Mouse (Mus musculus): ENCODE data around the gene Rab3gap1. TPM values are rescaled to one million over a fixed set of nuclear protein-coding genes. Genes with fewer than 3 reads are reported as not detected.

Rab3gap1 gene
- total and polyA plus RNA-seq, 2 experiments from 2014 or later, result 17.4 to 28.0 TPM

GRCm38 (mm10) chr1:127988246-127988645 is 119.7 kb downstream of the Rab3gap1 start:
- Histone ChIP-seq H3K27ac (no peak overlapping the region), H3K4me1 (ENCODE audit: insufficient read depth, low read length) (peaks cover 14% of the 10 kb centered on the region), H3K9me3 (ENCODE audit: low read length) (no peaks in the 10 kb centered on the region), H3K27me3 (ENCODE audit: insufficient read depth, low read length) (no peaks in the 10 kb centered on the region), H3K4me2 (ENCODE audit: low read depth, low read length) (no peak overlapping the region), H3K9ac (replicated peaks; ENCODE audit: low read length) (no peak overlapping the region), H3K36me3 (ENCODE audit: insufficient read depth, low read length) (no peaks in the 10 kb centered on the region), H3K4me3 (ENCODE audit: low read length) (no peak overlapping the region)
- 84% methylated on average over 3 of the region's 3 CpGs for WGBS
- TF ChIP-seq CTCF (IDR thresholded peaks at IDR 0.05; ENCODE audit: low read depth), result no peak
- ATAC-seq (no peak), DNase-seq (ENCODE audit: low spot score) (no peak)

GRCm38 (mm10) chr1:127989387-127989786 is 120.8 kb downstream of the Rab3gap1 start:
- no peaks in the 10 kb centered on the region for H3K27me3 ChIP-seq (ENCODE audit: insufficient read depth, low read length)
- no peak overlapping the region for H3K9ac ChIP-seq (replicated peaks; ENCODE audit: low read length)
- ATAC-seq (no peak), DNase-seq (ENCODE audit: low spot score) (no peak)
- peak overlapping the region; percentile 83; the same call in 1 of the 2 replicates for H3K27ac ChIP-seq
- H3K4me1 ChIP-seq (ENCODE audit: insufficient read depth, low read length), result peaks cover 14% of the 10 kb centered on the region
- no peak for TF ChIP-seq CTCF (IDR thresholded peaks at IDR 0.05; ENCODE audit: low read depth)
- no peaks in the 10 kb centered on the region for H3K36me3 ChIP-seq (ENCODE audit: insufficient read depth, low read length)
- H3K4me2 ChIP-seq (ENCODE audit: low read depth, low read length), result no peak overlapping the region
- WGBS, result 69% methylated on average over 4 of the region's 4 CpGs
- H3K9me3 ChIP-seq (ENCODE audit: low read length), result no peaks in the 10 kb centered on the region
- no peak overlapping the region for H3K4me3 ChIP-seq (ENCODE audit: low read length)

GRCm38 (mm10) chr1:127989876-127990731 is 121.5 kb downstream of the Rab3gap1 start:
- H3K4me2 ChIP-seq (ENCODE audit: low read depth, low read length), result 0 out of 2 replicates have a peak overlapping the region, but pooled peaks have one; percentile 30
- peak; percentile 76 for DNase-seq (ENCODE audit: low spot score)
- WGBS, result 32% methylated on average over 9 of the region's 9 CpGs

More at GRCm38 (mm10) chr1:127989876-127990731, 121.5 kb downstream of the Rab3gap1 start:
- H3K36me3 ChIP-seq (ENCODE audit: insufficient read depth, low read length), result no peaks in the 10 kb centered on the region
- H3K4me1 ChIP-seq (ENCODE audit: insufficient read depth, low read length), result peaks cover 14% of the 10 kb centered on the region
- no peaks in the 10 kb centered on the region for H3K9me3 ChIP-seq (ENCODE audit: low read length)
- H3K9ac ChIP-seq (replicated peaks; ENCODE audit: low read length), result 0 out of 2 replicates have a peak overlapping the region, but pooled peaks have one; percentile 21
- no peak overlapping the region for H3K4me3 ChIP-seq (ENCODE audit: low read length)
- peak; percentile 90 for ATAC-seq
- H3K27ac ChIP-seq, result peak overlapping the region; percentile 83
- no peak for TF ChIP-seq CTCF (IDR thresholded peaks at IDR 0.05; ENCODE audit: low read depth)
- no peaks in the 10 kb centered on the region for H3K27me3 ChIP-seq (ENCODE audit: insufficient read depth, low read length)

Other genes starting within 250 kb of the Rab3gap1 start
- gene Tmem163, start 189.2 kb upstream of the Rab3gap1 start, total RNA-seq (2014; rRNA removed), result 56.0 and 56.6 TPM in 2 replicates
- gene Tmem163, start 189.2 kb upstream of the Rab3gap1 start, polyA plus RNA-seq (2015; fragmentation: Nextera tagmentation; extraction: Ambion mirVana), result 54.5 and 54.9 TPM in 2 replicates
- not detected in 2 replicates for gene Acmsd, start 139.4 kb upstream of the Rab3gap1 start, total RNA-seq (2014; rRNA removed)
- gene Acmsd, start 139.4 kb upstream of the Rab3gap1 start, polyA plus RNA-seq (2015; fragmentation: Nextera tagmentation; extraction: Ambion mirVana), result not detected in 2 replicates
- 38.4 and 39.0 TPM in 2 replicates for gene Ccnt2, start 94.6 kb upstream of the Rab3gap1 start, total RNA-seq (2014; rRNA removed)
- 28.8 and 29.8 TPM in 2 replicates for gene Ccnt2, start 94.6 kb upstream of the Rab3gap1 start, polyA plus RNA-seq (2015; fragmentation: Nextera tagmentation; extraction: Ambion mirVana)
- gene Map3k19, start 13.7 kb upstream of the Rab3gap1 start, total RNA-seq (2014; rRNA removed), result 2.5 and 3.6 TPM in 2 replicates
- gene Map3k19, start 13.7 kb upstream of the Rab3gap1 start, polyA plus RNA-seq (2015; fragmentation: Nextera tagmentation; extraction: Ambion mirVana), result 0.94 and 0.95 TPM in 2 replicates
- 8.9 and 10.3 TPM in 2 replicates for gene Zranb3, start 234.3 kb downstream of the Rab3gap1 start, total RNA-seq (2014; rRNA removed)
- 3.4 and 3.8 TPM in 2 replicates for gene Zranb3, start 234.3 kb downstream of the Rab3gap1 start, polyA plus RNA-seq (2015; fragmentation: Nextera tagmentation; extraction: Ambion mirVana)
- gene R3hdm1, start 234.5 kb downstream of the Rab3gap1 start, total RNA-seq (2014; rRNA removed), result 43.7 and 49.2 TPM in 2 replicates
- gene R3hdm1, start 234.5 kb downstream of the Rab3gap1 start, polyA plus RNA-seq (2015; fragmentation: Nextera tagmentation; extraction: Ambion mirVana), result 87.7 and 90.7 TPM in 2 replicates

All from hindbrain, postnatal 0 days (tissue).